Mouse (Mus musculus) right cerebral cortex, postnatal 10 days (tissue): Measurements from ENCODE around the gene Tas2r120.
"Not testable (repeated sequence)": the region's sequence is repeated elsewhere in the genome, so short reads cannot be mapped to it uniquely, and the experiment has no call there.

ENCODE experiments used
- DNase-seq, 2 experiments: peaks; one replicate each; pipeline ENCODE4 v3.0.0; 2021; ENCODE audit warnings: low spot score in 2 of 2

The Tas2r120 gene

GRCm38 (mm10) chr6:132656653-132657052 is at the start of gene Tas2r120:
Gene Tas2r120 (plus strand): TSS chr6:132656953.
- no peak for DNase-seq

GRCm38 (mm10) chr6:132649399-132649798 is 7.4 kb upstream of the Tas2r120 start:
- DNase-seq: no peak

DNA sequence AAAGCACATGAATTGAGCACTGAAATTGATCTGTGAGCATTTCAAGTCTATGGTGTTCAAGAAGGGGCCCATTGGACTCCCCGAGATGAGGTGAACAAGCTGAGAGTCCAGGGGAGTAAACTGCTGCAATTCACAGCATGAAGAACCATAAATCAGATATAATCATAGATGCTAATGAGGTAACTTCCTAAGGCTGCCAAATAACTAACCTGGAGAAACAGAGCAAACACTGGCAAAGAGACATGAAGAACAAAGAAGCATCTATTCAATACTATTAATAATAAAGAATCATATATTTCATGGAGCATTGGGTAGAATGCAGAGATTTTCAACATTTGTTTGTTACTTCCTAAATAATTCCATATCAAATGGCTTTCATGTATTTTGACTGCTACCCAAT is 5.3 kb upstream of the Tas2r120 start, which contains the start of gene A630073D07Rik:
A630073D07Rik (minus strand) TSS at position 101 of the 400 bp plus-strand sequence.
- DNase-seq: no peak

DNA sequence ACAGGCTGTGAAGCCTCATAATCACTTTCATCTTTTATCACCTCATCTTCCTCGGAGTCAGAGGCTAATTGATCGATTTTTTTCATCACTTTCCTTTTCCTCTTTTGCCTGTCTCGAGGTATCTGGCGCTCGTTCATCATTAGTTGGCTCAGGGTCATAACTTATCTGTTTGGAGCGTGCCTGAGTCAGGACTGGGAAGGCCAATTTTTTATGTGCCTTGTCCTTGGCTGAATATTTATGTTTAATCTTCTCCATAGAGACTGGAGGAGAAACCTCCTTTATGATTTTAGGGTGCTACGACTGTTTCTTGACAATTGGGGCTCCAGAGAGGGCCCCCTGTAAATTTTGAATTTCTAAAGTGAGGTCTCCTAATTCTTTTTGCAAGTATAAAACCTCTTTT is 34.8 kb downstream of the Tas2r120 start:
- not testable (repeated sequence) for DNase-seq

DNA sequence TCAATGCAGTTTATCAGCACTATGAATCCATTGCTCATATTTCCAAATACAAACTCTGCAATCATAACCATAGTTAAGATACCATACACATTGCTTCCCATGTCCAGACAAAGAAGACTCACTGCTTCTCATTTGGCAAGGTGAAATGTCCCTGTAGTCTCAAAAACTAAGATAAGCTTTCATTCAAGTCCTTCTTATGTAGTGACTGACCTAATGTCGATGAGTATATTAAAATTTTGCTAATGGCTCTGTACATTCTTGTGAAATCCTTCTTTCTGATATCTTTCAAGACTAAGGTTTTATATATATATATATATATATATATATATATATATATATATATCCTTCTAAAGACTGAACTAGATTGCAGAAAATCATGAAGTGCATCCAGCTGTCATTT is 44.2 kb downstream of the Tas2r120 start, which contains the start of gene Tas2r121:
Tas2r121 (minus strand) TSS at position 101 of the 400 bp plus-strand sequence.
- no peak for DNase-seq
